Mouse (Mus musculus): ENCODE data around the gene Ces2g.

Ces2g gene

GRCm38 (mm10) chr8:104961537-104961961 is at the start of gene Ces2g:
TSS of gene Ces2g (plus strand) at chr8:104961718.
- DNase-seq (ENCODE audit: low spot score in 2 of 2): no peak

- no peak for DNase-seq (ENCODE audit: low spot score in 2 of 2)
Observed at GRCm38 (mm10) chr8:104925972-104926596, 35.4 kb upstream of the Ces2g start, which contains the start of gene Ces2e. TSS of gene Ces2e (plus strand) at chr8:104926260.

GRCm38 (mm10) chr8:104927301-104927700 is 34.2 kb upstream of the Ces2g start:
- DNase-seq (ENCODE audit: low spot score in 2 of 2): no peak

GRCm38 (mm10) chr8:104944665-104945064 is 16.9 kb upstream of the Ces2g start:
- DNase-seq (ENCODE audit: low spot score in 2 of 2): no peak

GRCm38 (mm10) chr8:104947056-104947455 is 14.5 kb upstream of the Ces2g start, which contains the start of gene Ces2f:
TSS of gene Ces2f (plus strand) at chr8:104947356.
- no peak for DNase-seq (ENCODE audit: low spot score in 2 of 2)

GRCm38 (mm10) chr8:104949031-104949430 is 12.5 kb upstream of the Ces2g start:
- no peak for DNase-seq (ENCODE audit: low spot score in 2 of 2)

GRCm38 (mm10) chr8:104962229-104962901 is 847 bp downstream of the Ces2g start:
- no peak for DNase-seq (ENCODE audit: low spot score in 2 of 2)

- DNase-seq (ENCODE audit: low spot score in 2 of 2): no peak
Observed at GRCm38 (mm10) chr8:104963375-104963894, 1.9 kb downstream of the Ces2g start.

GRCm38 (mm10) chr8:104984126-104984525 is 22.6 kb downstream of the Ces2g start:
- no peak for DNase-seq (ENCODE audit: low spot score in 2 of 2)

- DNase-seq (ENCODE audit: low spot score in 2 of 2): no peak
Observed at GRCm38 (mm10) chr8:104984942-104985341, 23.4 kb downstream of the Ces2g start.

- DNase-seq (ENCODE audit: low spot score in 2 of 2): no peak
Observed at GRCm38 (mm10) chr8:104998191-104998590, 36.7 kb downstream of the Ces2g start.

GRCm38 (mm10) chr8:104999183-104999582 is 37.7 kb downstream of the Ces2g start:
- no peak for DNase-seq (ENCODE audit: low spot score in 2 of 2)

GRCm38 (mm10) chr8:105000586-105000985 is 39.1 kb downstream of the Ces2g start, which contains the start of gene Ces2h:
TSS of gene Ces2h (plus strand) at chr8:105000853.
- no peak for DNase-seq (ENCODE audit: low spot score in 2 of 2)

GRCm38 (mm10) chr8:105010000-105010399 is 48.5 kb downstream of the Ces2g start:
- DNase-seq (ENCODE audit: low spot score in 2 of 2): no peak

- DNase-seq (ENCODE audit: low spot score in 2 of 2): no peak
Observed at GRCm38 (mm10) chr8:105011136-105011535, 49.6 kb downstream of the Ces2g start.

- DNase-seq (ENCODE audit: low spot score in 2 of 2): no peak
Observed at GRCm38 (mm10) chr8:105014391-105014790, 52.9 kb downstream of the Ces2g start.
